Mouse (Mus musculus) cerebellum, postnatal 4 days (tissue): ENCODE measurements around the gene Glis3.
A peak's percentile ranks its signal among the peaks of the same experiment; 100 is the strongest.

Source experiments
- DNase-seq, 2 experiments: peaks; one replicate each; pipeline ENCODE4 v3.0.0; 2022; ENCODE audit warnings: low spot score in 2 of 2, mixed read lengths in 1 of 2

Glis3 gene

GRCm38 (mm10) chr19:28246186-28246585 lies 433.7 kb downstream of the Glis3 start:
- DNase-seq: no peak

GRCm38 (mm10) chr19:28238073-28238472 lies 441.8 kb downstream of the Glis3 start:
- DNase-seq: no peak

GRCm38 (mm10) chr19:28237621-28238020 lies 442.3 kb downstream of the Glis3 start:
- DNase-seq: no peak

- DNase-seq: no peak
Measured at GRCm38 (mm10) chr19:28235571-28235970, 444.3 kb downstream of the Glis3 start.

GRCm38 (mm10) chr19:28235096-28235495 lies 444.8 kb downstream of the Glis3 start:
- peak in 1 of 2 experiments; percentile 9 for DNase-seq

GRCm38 (mm10) chr19:28234676-28235075 lies 445.2 kb downstream of the Glis3 start:
- no peak for DNase-seq

- no peak for DNase-seq
Measured at GRCm38 (mm10) chr19:28231511-28231910, 448.4 kb downstream of the Glis3 start.

- no peak for DNase-seq
Measured at GRCm38 (mm10) chr19:28227526-28227925, 452.4 kb downstream of the Glis3 start.

GRCm38 (mm10) chr19:28225651-28226050 lies 454.2 kb downstream of the Glis3 start:
- DNase-seq: no peak

GRCm38 (mm10) chr19:28211630-28212029 lies 468.2 kb downstream of the Glis3 start:
- DNase-seq: no peak
